Mouse (Mus musculus) hindbrain, embryonic 13.5 days (tissue): ENCODE results near the gene Rb1. TPM values are rescaled to one million over a fixed set of nuclear protein-coding genes. Genes with fewer than 3 reads are reported as not detected.

Experiments used
- ATAC-seq: fragments of 200-750 bp; cut with Nextera tagmentation; 2 replicates; pipeline ENCODE4 v1.8.0; 2017; ENCODE audit warnings: moderate TSS enrichment; ENCODE audit not compliant: low FRiP score
- H3K27ac ChIP-seq: fragments of 300-500 bp; sonication (generic); 2 replicates; pipeline ENCODE4 v1.5.1; 2015; ENCODE audit warnings: inconsistent platforms, mild to moderate bottlenecking, moderate library complexity
- H3K27me3 ChIP-seq: fragments of 300-500 bp; sonication (generic); 2 replicates; pipeline ENCODE4 v1.6.1; 2015; ENCODE audit warnings: mild to moderate bottlenecking, inconsistent platforms
- H3K36me3 ChIP-seq: fragments of 300-500 bp; sonication (generic); 2 replicates; pipeline ENCODE4 v1.6.1; 2015; ENCODE audit warnings: mild to moderate bottlenecking, inconsistent platforms
- H3K4me1 ChIP-seq: fragments of 300-500 bp; sonication (generic); replicated peaks from 2 replicates; pipeline ENCODE4 v1.6.1; 2015; ENCODE audit warnings: inconsistent platforms
- H3K4me2 ChIP-seq: fragments of 300-500 bp; sonication (generic); 2 replicates; pipeline ENCODE4 v1.6.1; 2015; ENCODE audit warnings: inconsistent platforms, mild to moderate bottlenecking, moderate library complexity
- H3K4me3 ChIP-seq: fragments of 300-500 bp; sonication (generic); 2 replicates; pipeline ENCODE4 v1.5.1; 2015; ENCODE audit warnings: mild to moderate bottlenecking, inconsistent platforms
- H3K9ac ChIP-seq: fragments of 300-500 bp; sonication (generic); 2 replicates; pipeline ENCODE4 v1.6.1; 2015; ENCODE audit warnings: mild to moderate bottlenecking, inconsistent platforms
- H3K9me3 ChIP-seq: fragments of 300-500 bp; sonication (generic); 2 replicates; pipeline ENCODE4 v1.6.1; 2016; ENCODE audit warnings: inconsistent platforms
- WGBS: fragments of 180-500 bp; shearing (Covaris S2); methylation state at CpG from one replicate; pipeline ENCODE4 v1.1.7; 2015; 5-methylcytosine and 5-hydroxymethylcytosine counted together
- polyA plus RNA-seq: library from polyadenylated mRNA; unstranded; fragments of >200 nt; fragmentation: Nextera tagmentation; extraction: Ambion mirVana; gene quantifications from 2 replicates; pipeline ENCODE4 v1.2.1, GENCODE M21; 2015

Rb1 gene
- polyA plus RNA-seq, 1 experiment from 2014 or later: 21.8 TPM

DNA sequence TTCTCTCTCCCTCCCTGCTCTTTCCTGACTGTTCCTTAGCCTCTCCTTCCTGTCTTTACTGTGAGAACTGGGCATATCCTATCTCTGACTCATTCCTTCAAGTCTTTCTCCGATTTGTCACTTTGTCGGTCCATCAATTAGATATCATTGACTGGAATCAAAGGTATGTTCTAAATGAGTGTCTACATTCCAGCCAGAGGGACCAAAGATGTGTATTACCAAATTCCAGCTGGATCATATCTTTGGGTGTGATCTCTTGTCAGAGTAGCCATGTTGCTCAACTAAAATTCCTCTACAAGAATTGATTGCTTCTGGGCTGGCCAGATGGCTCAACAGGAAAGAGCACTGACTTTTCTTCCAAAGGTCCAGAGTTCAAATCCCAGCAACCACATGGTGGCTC lies 32.0 kb downstream of the Rb1 start:
- H3K9ac ChIP-seq: no peak overlapping the region
- H3K27me3 ChIP-seq: no peaks in the 10 kb centered on the region
- no peak overlapping the region for H3K4me2 ChIP-seq
- ATAC-seq: no peak
- no peak overlapping the region for H3K4me3 ChIP-seq
- peaks cover 16% of the 10 kb centered on the region for H3K36me3 ChIP-seq
- 95% methylated on average over 2 of the region's 2 CpGs for WGBS
- H3K27ac ChIP-seq: no peak overlapping the region
- H3K4me1 ChIP-seq: no peaks in the 10 kb centered on the region
- H3K9me3 ChIP-seq: no peaks in the 10 kb centered on the region

DNA sequence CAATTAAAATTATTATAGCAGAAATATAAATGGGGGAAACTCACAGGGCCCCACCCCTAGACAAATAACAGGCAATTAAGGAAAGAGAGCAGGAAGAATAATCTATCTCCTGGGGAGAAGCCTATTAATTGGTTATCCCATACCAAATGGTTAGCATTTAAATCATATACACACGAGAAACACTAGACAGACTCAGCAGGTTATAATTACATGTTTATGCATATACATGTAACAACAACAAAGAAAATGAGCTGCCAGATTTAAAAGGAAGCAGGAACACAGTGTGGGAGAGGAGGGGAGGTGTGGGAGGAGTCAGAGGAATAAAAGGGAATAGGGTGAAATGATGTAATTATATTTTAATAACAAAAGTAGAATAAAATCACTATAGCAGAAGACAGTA lies 33.2 kb downstream of the Rb1 start:
- WGBS: 49% methylated on average over 1 of the region's 1 CpGs
- no peaks in the 10 kb centered on the region for H3K27me3 ChIP-seq
- H3K4me3 ChIP-seq: no peak overlapping the region
- ATAC-seq: no peak
- H3K4me2 ChIP-seq: no peak overlapping the region
- no peak overlapping the region for H3K9ac ChIP-seq
- peaks cover 19% of the 10 kb centered on the region for H3K36me3 ChIP-seq
- no peaks in the 10 kb centered on the region for H3K4me1 ChIP-seq
- H3K27ac ChIP-seq: no peak overlapping the region
- no peaks in the 10 kb centered on the region for H3K9me3 ChIP-seq

DNA sequence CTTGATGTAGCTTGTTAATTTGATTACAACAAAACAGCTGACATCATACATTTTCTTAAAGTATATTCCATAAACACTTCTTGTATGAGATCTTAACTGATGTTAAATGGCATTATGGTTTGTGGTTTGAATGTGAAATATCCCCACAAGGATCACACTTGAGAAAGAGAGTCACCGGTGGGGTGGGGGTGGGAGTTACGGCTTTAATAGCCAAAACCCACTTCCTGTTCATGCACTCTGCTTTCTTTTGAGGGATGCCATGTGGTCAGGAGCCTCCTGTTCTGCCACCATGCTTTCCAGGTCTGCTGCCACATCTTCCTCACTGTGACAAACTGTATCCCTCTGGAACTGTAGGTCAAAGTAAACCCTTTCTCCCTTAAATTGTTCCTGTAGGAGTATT lies 35.7 kb downstream of the Rb1 start:
- no peaks in the 10 kb centered on the region for H3K27me3 ChIP-seq
- no peak overlapping the region for H3K27ac ChIP-seq
- H3K36me3 ChIP-seq: peaks cover 13% of the 10 kb centered on the region
- H3K9ac ChIP-seq: no peak overlapping the region
- no peak for ATAC-seq
- H3K4me2 ChIP-seq: no peak overlapping the region
- H3K4me3 ChIP-seq: no peak overlapping the region
- H3K4me1 ChIP-seq: no peaks in the 10 kb centered on the region
- H3K9me3 ChIP-seq: no peaks in the 10 kb centered on the region
- 92% methylated on average over 2 of the region's 2 CpGs for WGBS

DNA sequence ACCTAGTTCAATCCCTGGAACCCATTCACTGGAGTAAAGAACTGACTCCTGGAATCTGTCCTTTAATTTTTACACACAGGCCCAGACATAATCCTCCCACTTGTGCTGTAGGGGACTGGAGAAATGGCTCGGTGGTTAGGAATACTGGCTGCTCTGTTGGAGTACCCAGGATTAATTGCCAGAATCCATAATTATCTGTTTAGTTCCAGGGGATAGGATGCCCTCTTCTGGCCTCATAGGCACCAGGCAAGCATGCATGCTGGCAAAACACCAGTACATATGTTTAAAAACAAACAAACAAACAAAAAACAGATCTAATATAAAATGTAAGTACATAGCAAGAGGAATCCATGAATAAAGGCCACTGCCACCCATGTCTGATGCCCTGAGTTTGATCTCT lies 44.6 kb downstream of the Rb1 start:
- 3% methylated on average over 1 of the region's 1 CpGs for WGBS
- Histone ChIP-seq H3K4me3 (no peak overlapping the region), H3K9ac (no peak overlapping the region), H3K4me2 (no peak overlapping the region), H3K9me3 (no peaks in the 10 kb centered on the region), H3K4me1 (no peaks in the 10 kb centered on the region), H3K27me3 (no peaks in the 10 kb centered on the region), H3K27ac (no peak overlapping the region), H3K36me3 (peaks cover 13% of the 10 kb centered on the region; the same call in 1 of the 2 replicates)
- ATAC-seq: no peak

DNA sequence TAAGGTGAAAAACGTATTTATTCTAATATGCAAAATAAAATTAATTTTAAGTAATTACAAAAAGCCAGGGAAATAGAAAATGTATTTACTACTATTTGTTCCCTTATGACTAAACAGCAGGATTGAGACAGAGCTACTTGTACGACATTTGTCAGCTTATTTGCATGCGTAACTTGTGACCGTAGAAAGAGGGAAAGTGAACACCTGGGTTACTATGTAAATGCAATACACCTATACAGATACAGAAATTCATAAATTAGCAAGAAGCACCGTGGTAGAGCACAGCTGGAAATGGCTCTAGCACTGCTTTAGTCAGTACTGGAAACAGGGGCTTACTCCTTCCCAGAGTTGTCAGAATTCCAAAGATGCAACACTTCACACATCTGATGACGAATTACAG lies 46.5 kb downstream of the Rb1 start:
- H3K9ac ChIP-seq: no peak overlapping the region
- no peaks in the 10 kb centered on the region for H3K27me3 ChIP-seq
- H3K27ac ChIP-seq: no peak overlapping the region
- no peaks in the 10 kb centered on the region for H3K9me3 ChIP-seq
- H3K4me3 ChIP-seq: no peak overlapping the region
- ATAC-seq: no peak
- H3K36me3 ChIP-seq: peaks cover 7% of the 10 kb centered on the region; the same call in 1 of the 2 replicates
- no peak overlapping the region for H3K4me2 ChIP-seq
- WGBS: 84% methylated on average over 6 of the region's 6 CpGs
- no peaks in the 10 kb centered on the region for H3K4me1 ChIP-seq

- Histone ChIP-seq H3K36me3 (peaks cover 23% of the 10 kb centered on the region), H3K9me3 (no peaks in the 10 kb centered on the region), H3K4me2 (no peak overlapping the region), H3K4me3 (no peak overlapping the region), H3K4me1 (peaks cover 5% of the 10 kb centered on the region; the same call in 1 of the 2 replicates), H3K27me3 (no peaks in the 10 kb centered on the region), H3K9ac (no peak overlapping the region), H3K27ac (no peak overlapping the region)
- no peak for ATAC-seq
- WGBS: 40% methylated on average over 5 of the region's 5 CpGs
Observed at GRCm38 (mm10) chr14:73271807-73272206, 53.8 kb downstream of the Rb1 start.

GRCm38 (mm10) chr14:73266166-73266565 lies 59.5 kb downstream of the Rb1 start:
- Histone ChIP-seq H3K4me2 (no peak overlapping the region), H3K9ac (no peak overlapping the region), H3K36me3 (peaks cover 44% of the 10 kb centered on the region), H3K27ac (no peak overlapping the region), H3K4me3 (no peak overlapping the region), H3K9me3 (0 out of 2 replicates have a peak, but pooled peaks cover 6% of the 10 kb centered on the region), H3K27me3 (no peaks in the 10 kb centered on the region), H3K4me1 (no peaks in the 10 kb centered on the region)
- WGBS: 92% methylated on average over 3 of the region's 3 CpGs
- ATAC-seq: no peak

DNA sequence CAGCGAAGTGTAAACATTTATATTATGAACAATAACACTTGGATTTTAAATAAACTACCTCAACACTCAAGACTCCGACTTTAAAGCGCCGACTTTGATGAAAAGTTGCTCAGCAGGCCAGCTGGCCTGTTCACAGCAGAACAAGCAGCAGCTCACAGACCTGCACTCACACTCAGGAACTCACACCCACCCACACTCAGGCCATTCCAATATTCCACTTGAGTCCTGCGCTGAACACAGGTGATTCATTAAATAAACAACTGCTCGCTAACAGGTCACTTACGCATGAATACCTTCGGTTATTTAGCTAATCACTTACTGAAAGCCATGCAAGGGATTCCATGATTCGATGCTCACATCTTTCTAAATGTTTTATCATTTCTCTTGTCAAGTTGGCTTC lies 63.4 kb downstream of the Rb1 start:
- no peak for ATAC-seq

GRCm38 (mm10) chr14:73258181-73258580 lies 67.4 kb downstream of the Rb1 start:
- H3K27me3 ChIP-seq: no peaks in the 10 kb centered on the region
- no peaks in the 10 kb centered on the region for H3K4me1 ChIP-seq
- H3K36me3 ChIP-seq: peaks cover 14% of the 10 kb centered on the region
- no peak overlapping the region for H3K4me3 ChIP-seq
- ATAC-seq: no peak
- no peak overlapping the region for H3K27ac ChIP-seq
- WGBS: 72% methylated on average over 4 of the region's 4 CpGs
- H3K4me2 ChIP-seq: no peak overlapping the region
- H3K9ac ChIP-seq: no peak overlapping the region
- H3K9me3 ChIP-seq: no peaks in the 10 kb centered on the region

More for the DNA sequence above, 63.4 kb downstream of the Rb1 start:
- WGBS: 94% methylated on average over 9 of the region's 9 CpGs
- H3K9ac ChIP-seq: no peak overlapping the region
- no peak overlapping the region for H3K27ac ChIP-seq
- peaks cover 26% of the 10 kb centered on the region for H3K36me3 ChIP-seq
- 0 out of 2 replicates have a peak, but pooled peaks cover 6% of the 10 kb centered on the region for H3K9me3 ChIP-seq
- H3K4me2 ChIP-seq: no peak overlapping the region
- H3K4me3 ChIP-seq: no peak overlapping the region
- no peaks in the 10 kb centered on the region for H3K4me1 ChIP-seq
- no peaks in the 10 kb centered on the region for H3K27me3 ChIP-seq

- Histone ChIP-seq H3K4me2 (no peak overlapping the region), H3K36me3 (peaks cover 7% of the 10 kb centered on the region), H3K27me3 (no peaks in the 10 kb centered on the region), H3K4me1 (no peaks in the 10 kb centered on the region), H3K27ac (no peak overlapping the region), H3K9ac (no peak overlapping the region), H3K4me3 (no peak overlapping the region), H3K9me3 (no peaks in the 10 kb centered on the region)
- ATAC-seq: no peak
- WGBS: 77% methylated on average over 7 of the region's 7 CpGs
Observed at GRCm38 (mm10) chr14:73257348-73257747, 68.3 kb downstream of the Rb1 start.

- Histone ChIP-seq H3K4me3 (no peak overlapping the region), H3K9me3 (no peaks in the 10 kb centered on the region), H3K4me2 (no peak overlapping the region), H3K27me3 (no peaks in the 10 kb centered on the region), H3K27ac (no peak overlapping the region), H3K9ac (no peak overlapping the region), H3K36me3 (0 out of 2 replicates have a peak, but pooled peaks cover 2% of the 10 kb centered on the region), H3K4me1 (no peaks in the 10 kb centered on the region)
- WGBS: 57% methylated on average over 3 of the region's 3 CpGs
- no peak for ATAC-seq
Observed at GRCm38 (mm10) chr14:73255426-73255970, 70.1 kb downstream of the Rb1 start.

DNA sequence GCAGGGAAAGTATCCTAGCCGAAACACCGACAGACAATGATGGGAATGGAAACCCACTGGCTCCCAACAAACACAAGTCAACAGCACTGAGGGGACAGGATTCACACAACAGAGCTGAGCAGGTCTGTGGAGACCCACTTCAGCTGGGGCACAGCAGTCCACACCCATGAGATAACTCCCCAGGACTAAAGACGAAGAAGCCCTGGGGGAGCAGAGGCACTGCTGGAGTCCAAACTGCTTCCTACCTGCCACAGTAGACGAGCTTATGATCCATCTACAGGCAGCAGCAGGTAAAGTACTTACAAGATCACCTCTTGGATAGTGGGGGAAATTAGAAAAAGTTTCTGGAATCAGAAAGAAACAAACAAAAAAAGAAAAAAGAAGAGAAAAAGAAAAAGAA lies 71.2 kb downstream of the Rb1 start:
- Histone ChIP-seq H3K4me3 (no peak overlapping the region), H3K27me3 (no peaks in the 10 kb centered on the region), H3K9ac (no peak overlapping the region), H3K27ac (no peak overlapping the region), H3K4me1 (no peaks in the 10 kb centered on the region), H3K36me3 (0 out of 2 replicates have a peak, but pooled peaks cover 2% of the 10 kb centered on the region), H3K4me2 (no peak overlapping the region), H3K9me3 (no peaks in the 10 kb centered on the region)
- no peak for ATAC-seq
- 47% methylated on average over 4 of the region's 4 CpGs for WGBS

DNA sequence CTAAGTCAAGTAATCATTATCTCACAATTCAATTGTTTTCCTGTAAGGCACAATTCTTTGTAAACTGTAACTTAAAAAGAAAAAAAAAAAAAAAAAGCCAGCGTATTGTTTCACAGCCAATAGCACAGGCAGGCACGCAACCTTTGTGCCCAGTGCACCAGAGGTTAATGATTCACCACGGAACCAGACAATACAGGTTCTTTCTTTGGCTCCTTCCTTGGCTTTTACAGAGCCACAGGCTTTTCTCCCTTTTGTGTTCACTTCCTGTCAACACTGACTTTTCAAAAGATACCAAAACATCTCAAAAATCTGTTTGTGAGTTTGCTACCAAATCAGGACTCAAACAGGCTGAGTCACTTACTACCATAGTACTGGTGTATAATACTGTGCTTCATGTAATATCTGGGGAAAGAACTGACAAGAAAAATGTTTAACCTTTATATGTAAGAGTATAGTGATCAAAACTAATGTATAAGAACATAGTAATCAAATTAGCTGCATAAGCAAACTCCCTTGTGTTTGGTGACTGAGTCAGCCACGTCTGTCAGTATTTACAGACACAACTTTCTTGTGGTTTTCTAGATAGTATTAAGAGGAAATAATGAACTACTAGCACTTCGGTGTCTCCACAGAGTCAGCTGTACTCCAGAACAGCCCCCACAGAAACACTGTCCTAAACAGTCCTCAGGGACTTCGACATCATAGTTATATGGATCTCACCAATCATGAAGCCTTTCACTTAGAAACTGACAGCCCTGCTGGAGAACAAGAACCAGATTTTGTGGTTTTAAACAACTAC lies 72.0 kb downstream of the Rb1 start:
- 29% methylated on average over 6 of the region's 6 CpGs for WGBS
- Histone ChIP-seq H3K4me3 (no peak overlapping the region), H3K4me2 (no peak overlapping the region), H3K27ac (no peak overlapping the region), H3K27me3 (no peaks in the 10 kb centered on the region), H3K4me1 (no peaks in the 10 kb centered on the region), H3K9me3 (no peaks in the 10 kb centered on the region), H3K9ac (no peak overlapping the region), H3K36me3 (0 out of 2 replicates have a peak, but pooled peaks cover 2% of the 10 kb centered on the region)
- no peak for ATAC-seq
